Mouse (Mus musculus): ENCODE measurements around the gene 4933402E13Rik. TPM values are rescaled to one million over a fixed set of nuclear protein-coding genes. Genes with fewer than 3 reads are reported as not detected.

4933402E13Rik gene
- polyA plus RNA-seq (2017; shearing (Covaris generic)): not detected

GRCm38 (mm10) chrX:62283199-62283598 lies at the start of gene 4933402E13Rik:
TSS of gene 4933402E13Rik (plus strand) at chrX:62283499.

Other genes with a start within 250 kb of the 4933402E13Rik start
- not detected for gene 4931400O07Rik, start 184.5 kb downstream of the 4933402E13Rik start, polyA plus RNA-seq (2017; shearing (Covaris generic))